Mouse (Mus musculus): ENCODE data around the gene Zbtb25.

Zbtb25 gene

GRCm38 (mm10) chr12:76376649-76377048, 7.2 kb upstream of the Zbtb25 start:
- peak; percentile 36 to 48 for DNase-seq

GRCm38 (mm10) chr12:76375506-76375905, 6.1 kb upstream of the Zbtb25 start:
- no peak for DNase-seq

- no peak for DNase-seq
These were observed 5.5 kb upstream of the Zbtb25 start for GRCm38 (mm10) chr12:76374911-76375310.

GRCm38 (mm10) chr12:76373991-76374390, 4.6 kb upstream of the Zbtb25 start:
- no peak for DNase-seq

- no peak for DNase-seq
These were observed 3.7 kb upstream of the Zbtb25 start for GRCm38 (mm10) chr12:76372881-76373818.

GRCm38 (mm10) chr12:76372046-76372445, 2.6 kb upstream of the Zbtb25 start:
- no peak for DNase-seq

GRCm38 (mm10) chr12:76370831-76371571, 1.6 kb upstream of the Zbtb25 start:
- peak; percentile 80 to 87 for DNase-seq

- DNase-seq = peak; percentile 77 to 86
These were observed 802 bp upstream of the Zbtb25 start, which contains the start of gene Zbtb1 for GRCm38 (mm10) chr12:76369978-76370830. TSS of gene Zbtb1 (plus strand) at chr12:76370266.

- peak; percentile 37 to 71 for DNase-seq
These were observed 604 bp downstream of the Zbtb25 start for GRCm38 (mm10) chr12:76368790-76369205.

- DNase-seq = no peak
These were observed 1.1 kb downstream of the Zbtb25 start for GRCm38 (mm10) chr12:76368201-76368789.

GRCm38 (mm10) chr12:76367096-76367995, 2.1 kb downstream of the Zbtb25 start:
- peak; percentile 55 to 59 for DNase-seq

- no peak for DNase-seq
These were observed 3.1 kb downstream of the Zbtb25 start for GRCm38 (mm10) chr12:76366276-76366675.

- DNase-seq = no peak
These were observed 7.1 kb downstream of the Zbtb25 start for GRCm38 (mm10) chr12:76362303-76362676.

GRCm38 (mm10) chr12:76361405-76362302, 7.7 kb downstream of the Zbtb25 start:
- no peak for DNase-seq

- DNase-seq = no peak
These were observed 8.5 kb downstream of the Zbtb25 start for GRCm38 (mm10) chr12:76360868-76361267.

GRCm38 (mm10) chr12:76349680-76350220, 19.7 kb downstream of the Zbtb25 start:
- no peak for DNase-seq

GRCm38 (mm10) chr12:76345759-76346455, 23.5 kb downstream of the Zbtb25 start:
- peak; percentile 35 to 38 for DNase-seq

- peak; percentile 52 to 77 for DNase-seq
These were observed 28.3 kb downstream of the Zbtb25 start for GRCm38 (mm10) chr12:76341080-76341479.

Data from kidney, postnatal 36 days (tissue).